Mouse (Mus musculus) neural tube, embryonic 11.5 days (tissue): ENCODE data around the gene Cycs. TPM values are rescaled to one million over a fixed set of nuclear protein-coding genes. Genes with fewer than 3 reads are reported as not detected.

Experiments used
- ATAC-seq: fragments of 200-750 bp; cut with Nextera tagmentation; 2 replicates; pipeline ENCODE4 v1.8.0; 2017; ENCODE audit warnings: moderate number of reproducible peaks, mild to moderate bottlenecking, moderate TSS enrichment, moderate library complexity; ENCODE audit not compliant: insufficient read depth, low FRiP score, low TSS enrichment
- DNase-seq: peaks from one replicate; pipeline ENCODE4 v3.0.0-alpha.2; 2015; ENCODE audit warnings: low spot score
- H3K27ac ChIP-seq: fragments of 300-500 bp; sonication (generic); 2 replicates; pipeline ENCODE4 v1.5.1; 2014; ENCODE audit warnings: low read depth, mild to moderate bottlenecking, low read length
- H3K27me3 ChIP-seq: fragments of 300-500 bp; sonication (generic); 2 replicates; pipeline ENCODE4 v1.6.1; 2014; ENCODE audit warnings: mild to moderate bottlenecking, low read length, mixed read lengths; ENCODE audit not compliant: control insufficient read depth, insufficient read depth
- H3K36me3 ChIP-seq: fragments of 300-500 bp; sonication (generic); 2 replicates; pipeline ENCODE4 v1.6.1; 2014; ENCODE audit warnings: mild to moderate bottlenecking, low read length, moderate library complexity, mixed read lengths; ENCODE audit not compliant: control insufficient read depth, insufficient read depth
- H3K4me1 ChIP-seq: fragments of 300-500 bp; sonication (generic); 2 replicates; pipeline ENCODE4 v1.6.1; 2014; ENCODE audit warnings: low read length, mixed read lengths; ENCODE audit not compliant: control insufficient read depth, insufficient read depth
- H3K4me2 ChIP-seq: fragments of 300-500 bp; sonication (generic); 2 replicates; pipeline ENCODE4 v1.6.1; 2014; ENCODE audit warnings: low read depth, mild to moderate bottlenecking, moderate library complexity
- H3K4me3 ChIP-seq: fragments of 300-500 bp; sonication (generic); 2 replicates; pipeline ENCODE4 v1.5.1; 2014; ENCODE audit warnings: low read depth, low read length
- H3K9ac ChIP-seq: fragments of 300-500 bp; sonication (generic); 2 replicates; pipeline ENCODE4 v1.6.1; 2014; ENCODE audit warnings: mild to moderate bottlenecking, low read length
- H3K9me3 ChIP-seq: fragments of 300-500 bp; sonication (generic); 2 replicates; pipeline ENCODE4 v1.6.1; 2016; ENCODE audit warnings: low read length; ENCODE audit not compliant: control insufficient read depth
- WGBS: fragments of 180-500 bp; shearing (Covaris S2); extraction: QIAGEN DNeasy Blood & Tissue Kit; methylation state at CpG from one replicate; pipeline ENCODE4 v1.1.7; 2014; 5-methylcytosine and 5-hydroxymethylcytosine counted together
- polyA plus RNA-seq: library from polyadenylated mRNA; unstranded; fragments of >200 nt; fragmentation: Nextera tagmentation; extraction: Ambion mirVana; gene quantifications from 2 replicates; pipeline ENCODE4 v1.2.1, GENCODE M21; 2014

Gene Cycs
- polyA plus RNA-seq, 1 experiment from 2014 or later, result 72.1 TPM

DNA sequence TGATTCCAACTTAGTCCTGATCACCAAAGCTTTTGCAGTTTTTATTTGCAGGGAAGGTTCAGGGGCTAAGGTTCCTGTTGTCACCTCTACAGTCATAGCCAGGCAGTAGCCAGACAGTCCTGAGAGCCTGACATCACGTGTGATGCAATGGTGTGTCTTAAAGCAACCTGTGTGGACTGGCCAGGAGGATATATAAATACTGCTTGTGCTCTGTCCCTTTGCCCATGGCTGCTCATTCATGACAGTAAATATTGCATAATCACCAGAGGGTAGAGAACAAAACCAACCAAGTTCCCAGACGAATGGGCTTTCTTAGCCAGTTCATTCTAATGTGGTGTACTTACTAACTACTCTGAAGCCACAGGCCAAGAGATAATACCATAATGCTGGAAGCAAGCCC lies 21.1 kb upstream of the Cycs start:
- WGBS, result 86% methylated on average over 2 of the region's 2 CpGs
- H3K36me3 ChIP-seq, result no peaks in the 10 kb centered on the region
- no peak overlapping the region for H3K9ac ChIP-seq
- H3K4me1 ChIP-seq, result no peaks in the 10 kb centered on the region
- no peak overlapping the region for H3K4me3 ChIP-seq
- no peak for ATAC-seq
- H3K4me2 ChIP-seq, result no peak overlapping the region
- H3K9me3 ChIP-seq, result no peaks in the 10 kb centered on the region
- H3K27me3 ChIP-seq, result no peaks in the 10 kb centered on the region
- no peak overlapping the region for H3K27ac ChIP-seq
- DNase-seq, result no peak

GRCm38 (mm10) chr6:50586316-50586715 lies 20.0 kb upstream of the Cycs start:
- no peak overlapping the region for H3K4me2 ChIP-seq
- no peak overlapping the region for H3K27ac ChIP-seq
- H3K36me3 ChIP-seq, result no peaks in the 10 kb centered on the region
- H3K4me3 ChIP-seq, result no peak overlapping the region
- no peaks in the 10 kb centered on the region for H3K4me1 ChIP-seq
- no peaks in the 10 kb centered on the region for H3K27me3 ChIP-seq
- DNase-seq, result no peak
- H3K9me3 ChIP-seq, result no peaks in the 10 kb centered on the region
- no peak overlapping the region for H3K9ac ChIP-seq
- 51% methylated on average over 5 of the region's 5 CpGs for WGBS
- ATAC-seq, result no peak

GRCm38 (mm10) chr6:50585733-50586132 lies 19.4 kb upstream of the Cycs start:
- no peaks in the 10 kb centered on the region for H3K4me1 ChIP-seq
- no peak overlapping the region for H3K9ac ChIP-seq
- H3K4me2 ChIP-seq, result no peak overlapping the region
- H3K27me3 ChIP-seq, result no peaks in the 10 kb centered on the region
- no peak overlapping the region for H3K27ac ChIP-seq
- DNase-seq (no peak), ATAC-seq (no peak)
- 62% methylated on average over 7 of the region's 7 CpGs for WGBS
- no peaks in the 10 kb centered on the region for H3K36me3 ChIP-seq
- no peak overlapping the region for H3K4me3 ChIP-seq
- no peaks in the 10 kb centered on the region for H3K9me3 ChIP-seq

- Histone ChIP-seq H3K4me1 (no peaks in the 10 kb centered on the region), H3K9ac (no peak overlapping the region), H3K4me2 (no peak overlapping the region), H3K36me3 (no peaks in the 10 kb centered on the region), H3K27me3 (no peaks in the 10 kb centered on the region), H3K9me3 (no peaks in the 10 kb centered on the region), H3K27ac (no peak overlapping the region), H3K4me3 (no peak overlapping the region)
- ATAC-seq (no peak), DNase-seq (no peak)
- 95% methylated on average over 1 of the region's 1 CpGs for WGBS
Measured at GRCm38 (mm10) chr6:50571661-50572060, 5.3 kb upstream of the Cycs start.

DNA sequence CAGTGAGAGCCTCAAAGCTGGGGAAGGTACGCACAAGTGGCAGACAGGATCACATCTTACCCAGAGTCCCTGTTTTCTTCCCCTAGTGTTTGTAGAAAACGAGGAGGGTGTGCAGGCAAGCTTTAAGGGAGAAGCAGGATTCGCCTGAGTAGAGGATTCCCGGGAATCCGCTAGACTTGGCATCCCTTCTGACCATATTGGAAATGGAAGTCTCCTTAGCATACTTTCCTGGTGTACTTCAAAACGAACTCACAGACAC lies 588 bp upstream of the Cycs start:
- ATAC-seq, result no peak
- H3K9ac ChIP-seq, result peak overlapping the region; percentile 73
- H3K9me3 ChIP-seq, result no peaks in the 10 kb centered on the region
- peak overlapping the region; percentile 72 for H3K4me2 ChIP-seq
- no peaks in the 10 kb centered on the region; the same call in 1 of the 2 replicates for H3K4me1 ChIP-seq
- H3K4me3 ChIP-seq, result peak overlapping the region; percentile 82
- H3K27me3 ChIP-seq, result no peaks in the 10 kb centered on the region
- WGBS, result 19% methylated on average over 6 of the region's 6 CpGs
- DNase-seq, result no peak
- peak overlapping the region; percentile 40; the same call in 1 of the 2 replicates for H3K27ac ChIP-seq
- no peaks in the 10 kb centered on the region for H3K36me3 ChIP-seq

DNA sequence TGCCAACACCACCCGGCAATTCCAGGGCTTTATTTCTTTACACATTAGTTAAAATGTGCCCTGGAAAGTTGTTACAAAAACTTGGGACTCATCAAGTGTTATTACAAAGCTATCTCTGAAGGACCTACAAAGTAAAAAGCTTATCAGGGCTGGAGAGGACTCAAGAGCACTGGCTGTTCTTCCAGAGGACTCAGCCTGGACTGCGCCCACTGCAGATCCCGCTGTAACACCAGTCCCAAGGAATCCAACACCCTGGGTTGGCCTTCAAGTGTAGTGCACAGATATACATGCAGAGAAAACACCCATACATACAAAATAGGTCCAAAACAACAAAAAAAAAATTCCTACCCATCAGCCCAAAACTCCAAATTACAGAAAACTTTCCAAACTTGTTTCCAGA lies 2.7 kb downstream of the Cycs start:
- 96% methylated on average over 3 of the region's 3 CpGs for WGBS
- no peak for DNase-seq

GRCm38 (mm10) chr6:50562421-50562820 lies 3.9 kb downstream of the Cycs start:
- H3K27me3 ChIP-seq, result no peaks in the 10 kb centered on the region
- no peaks in the 10 kb centered on the region; the same call in 1 of the 2 replicates for H3K4me1 ChIP-seq
- ATAC-seq (no peak), DNase-seq (no peak)
- no peaks in the 10 kb centered on the region for H3K36me3 ChIP-seq
- H3K9ac ChIP-seq, result no peak overlapping the region
- 97% methylated on average over 4 of the region's 4 CpGs for WGBS
- no peaks in the 10 kb centered on the region for H3K9me3 ChIP-seq
- no peak overlapping the region for H3K4me3 ChIP-seq
- no peak overlapping the region for H3K4me2 ChIP-seq
- H3K27ac ChIP-seq, result no peak overlapping the region

More for the DNA sequence above, 2.7 kb downstream of the Cycs start:
- no peak overlapping the region for H3K9ac ChIP-seq
- H3K27me3 ChIP-seq, result no peaks in the 10 kb centered on the region
- H3K27ac ChIP-seq, result no peak overlapping the region
- H3K9me3 ChIP-seq, result no peaks in the 10 kb centered on the region
- H3K4me1 ChIP-seq, result no peaks in the 10 kb centered on the region; the same call in 1 of the 2 replicates
- no peak overlapping the region for H3K4me2 ChIP-seq
- no peaks in the 10 kb centered on the region for H3K36me3 ChIP-seq
- ATAC-seq, result no peak
- no peak overlapping the region for H3K4me3 ChIP-seq

DNA sequence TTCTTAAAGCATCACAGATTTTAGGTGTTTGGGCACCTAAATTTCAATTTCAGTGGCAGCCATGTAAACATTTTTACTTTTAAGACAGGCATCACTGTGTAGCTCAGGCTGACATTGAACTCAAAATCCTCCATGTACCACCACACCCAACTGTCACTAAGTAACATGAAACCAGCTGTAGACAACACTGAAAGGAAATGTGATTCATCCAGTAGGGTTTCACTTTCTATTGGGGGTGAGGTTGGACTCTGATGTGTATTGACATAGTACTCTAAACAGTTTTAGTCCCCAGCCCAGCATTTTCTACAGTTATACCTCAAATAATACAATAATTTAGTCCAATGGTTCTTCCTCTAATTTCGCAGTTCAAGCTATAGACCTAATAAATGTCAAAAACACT lies 5.6 kb downstream of the Cycs start:
- Histone ChIP-seq H3K4me1 (no peaks in the 10 kb centered on the region; the same call in 1 of the 2 replicates), H3K27me3 (no peaks in the 10 kb centered on the region), H3K27ac (no peak overlapping the region), H3K9me3 (no peaks in the 10 kb centered on the region), H3K4me2 (no peak overlapping the region), H3K4me3 (no peak overlapping the region), H3K36me3 (no peaks in the 10 kb centered on the region), H3K9ac (no peak overlapping the region)
- ATAC-seq, result no peak
- DNase-seq, result no peak
- 94% methylated on average over 1 of the region's 1 CpGs for WGBS

- Histone ChIP-seq H3K36me3 (no peaks in the 10 kb centered on the region), H3K27ac (no peak overlapping the region), H3K9ac (no peak overlapping the region), H3K4me1 (no peaks in the 10 kb centered on the region), H3K27me3 (no peaks in the 10 kb centered on the region), H3K4me2 (no peak overlapping the region), H3K4me3 (no peak overlapping the region), H3K9me3 (no peaks in the 10 kb centered on the region)
- DNase-seq, result no peak
- no peak for ATAC-seq
- 84% methylated on average over 4 of the region's 4 CpGs for WGBS
Measured at GRCm38 (mm10) chr6:50558877-50559276, 7.5 kb downstream of the Cycs start.
